Mouse (Mus musculus): ENCODE data around the gene Atxn7l1. TPM values are rescaled to one million over a fixed set of nuclear protein-coding genes. Genes with fewer than 3 reads are reported as not detected.

Atxn7l1 gene
- polyA plus RNA-seq, 1 experiment = 129 TPM

GRCm38 (mm10) chr12:33334951-33335350 lies 187.5 kb downstream of the Atxn7l1 start:
- Histone ChIP-seq H3K36me3 (ENCODE audit: control insufficient read depth, insufficient read depth, low read length) (peaks cover 57% of the 10 kb centered on the region), H3K27ac (ENCODE audit: control insufficient read depth, insufficient read depth, low read length) (no peak overlapping the region), H3K27me3 (ENCODE audit: control insufficient read depth, insufficient read depth, low read length) (no peaks in the 10 kb centered on the region), H3K4me3 (ENCODE audit: control insufficient read depth, insufficient read depth, low read length) (no peak overlapping the region), H3K4me1 (replicated peaks; ENCODE audit: control insufficient read depth, insufficient read depth, low read length) (no peaks in the 10 kb centered on the region)
- no peak for TF ChIP-seq CTCF (IDR thresholded peaks at IDR 0.05; ENCODE audit: borderline replicate concordance, control insufficient read depth, extremely low read depth, insufficient read depth, low read length, poor library complexity)
- WGBS = 97% methylated on average over 5 of the region's 5 CpGs
- DNase-seq = no peak

GRCm38 (mm10) chr12:33335410-33335809 lies 187.9 kb downstream of the Atxn7l1 start:
- no peak for DNase-seq
- no peak overlapping the region for H3K4me3 ChIP-seq (ENCODE audit: control insufficient read depth, insufficient read depth, low read length)
- no peak for TF ChIP-seq POLR2A (IDR thresholded peaks at IDR 0.05; ENCODE audit: control insufficient read depth, extremely low read depth, insufficient read depth, low read length, poor library complexity)
- TF ChIP-seq CTCF (IDR thresholded peaks at IDR 0.05; ENCODE audit: borderline replicate concordance, control insufficient read depth, extremely low read depth, insufficient read depth, low read length, poor library complexity) = no peak
- H3K36me3 ChIP-seq (ENCODE audit: control insufficient read depth, insufficient read depth, low read length) = peaks cover 57% of the 10 kb centered on the region
- no peaks in the 10 kb centered on the region for H3K27me3 ChIP-seq (ENCODE audit: control insufficient read depth, insufficient read depth, low read length)
- H3K27ac ChIP-seq (ENCODE audit: control insufficient read depth, insufficient read depth, low read length) = no peak overlapping the region
- H3K4me1 ChIP-seq (replicated peaks; ENCODE audit: control insufficient read depth, insufficient read depth, low read length) = no peaks in the 10 kb centered on the region
- 90% methylated on average over 4 of the region's 4 CpGs for WGBS

GRCm38 (mm10) chr12:33336561-33337125 lies 189.2 kb downstream of the Atxn7l1 start:
- no peaks in the 10 kb centered on the region for H3K27me3 ChIP-seq (ENCODE audit: control insufficient read depth, insufficient read depth, low read length)
- 96% methylated on average over 10 of the region's 10 CpGs for WGBS
- no peak overlapping the region for H3K27ac ChIP-seq (ENCODE audit: control insufficient read depth, insufficient read depth, low read length)
- no peaks in the 10 kb centered on the region for H3K4me1 ChIP-seq (replicated peaks; ENCODE audit: control insufficient read depth, insufficient read depth, low read length)
- H3K36me3 ChIP-seq (ENCODE audit: control insufficient read depth, insufficient read depth, low read length) = peaks cover 45% of the 10 kb centered on the region
- no peak overlapping the region for H3K4me3 ChIP-seq (ENCODE audit: control insufficient read depth, insufficient read depth, low read length)
- no peak for TF ChIP-seq CTCF (IDR thresholded peaks at IDR 0.05; ENCODE audit: borderline replicate concordance, control insufficient read depth, extremely low read depth, insufficient read depth, low read length, poor library complexity)
- TF ChIP-seq POLR2A (IDR thresholded peaks at IDR 0.05; ENCODE audit: control insufficient read depth, extremely low read depth, insufficient read depth, low read length, poor library complexity) = no peak
- no peak for DNase-seq

- 80% methylated on average over 4 of the region's 4 CpGs for WGBS
- TF ChIP-seq CTCF (IDR thresholded peaks at IDR 0.05; ENCODE audit: borderline replicate concordance, control insufficient read depth, extremely low read depth, insufficient read depth, low read length, poor library complexity) (no peak), POLR2A (IDR thresholded peaks at IDR 0.05; ENCODE audit: control insufficient read depth, extremely low read depth, insufficient read depth, low read length, poor library complexity) (no peak)
- H3K27me3 ChIP-seq (ENCODE audit: control insufficient read depth, insufficient read depth, low read length) = no peaks in the 10 kb centered on the region
- no peak overlapping the region for H3K4me3 ChIP-seq (ENCODE audit: control insufficient read depth, insufficient read depth, low read length)
- no peak overlapping the region for H3K27ac ChIP-seq (ENCODE audit: control insufficient read depth, insufficient read depth, low read length)
- H3K4me1 ChIP-seq (replicated peaks; ENCODE audit: control insufficient read depth, insufficient read depth, low read length) = no peaks in the 10 kb centered on the region
- DNase-seq = no peak
- H3K36me3 ChIP-seq (ENCODE audit: control insufficient read depth, insufficient read depth, low read length) = peaks cover 47% of the 10 kb centered on the region
Observed at GRCm38 (mm10) chr12:33337289-33337688, 189.8 kb downstream of the Atxn7l1 start.

- WGBS = 95% methylated on average over 5 of the region's 5 CpGs
- no peaks in the 10 kb centered on the region for H3K4me1 ChIP-seq (replicated peaks; ENCODE audit: control insufficient read depth, insufficient read depth, low read length)
Observed at GRCm38 (mm10) chr12:33338170-33338569, 190.7 kb downstream of the Atxn7l1 start.

GRCm38 (mm10) chr12:33339822-33340221 lies 192.3 kb downstream of the Atxn7l1 start:
- Histone ChIP-seq H3K27me3 (ENCODE audit: control insufficient read depth, insufficient read depth, low read length) (no peaks in the 10 kb centered on the region), H3K4me1 (replicated peaks; ENCODE audit: control insufficient read depth, insufficient read depth, low read length) (no peaks in the 10 kb centered on the region), H3K27ac (ENCODE audit: control insufficient read depth, insufficient read depth, low read length) (no peak overlapping the region), H3K4me3 (ENCODE audit: control insufficient read depth, insufficient read depth, low read length) (no peak overlapping the region), H3K36me3 (ENCODE audit: control insufficient read depth, insufficient read depth, low read length) (peaks cover 66% of the 10 kb centered on the region)
- DNase-seq = no peak
- no peak for TF ChIP-seq POLR2A (IDR thresholded peaks at IDR 0.05; ENCODE audit: control insufficient read depth, extremely low read depth, insufficient read depth, low read length, poor library complexity)
- no peak for TF ChIP-seq CTCF (IDR thresholded peaks at IDR 0.05; ENCODE audit: borderline replicate concordance, control insufficient read depth, extremely low read depth, insufficient read depth, low read length, poor library complexity)
- 98% methylated on average over 4 of the region's 4 CpGs for WGBS

More at GRCm38 (mm10) chr12:33338170-33338569, 190.7 kb downstream of the Atxn7l1 start:
- Histone ChIP-seq H3K4me3 (ENCODE audit: control insufficient read depth, insufficient read depth, low read length) (no peak overlapping the region), H3K36me3 (ENCODE audit: control insufficient read depth, insufficient read depth, low read length) (peaks cover 53% of the 10 kb centered on the region), H3K27ac (ENCODE audit: control insufficient read depth, insufficient read depth, low read length) (no peak overlapping the region), H3K27me3 (ENCODE audit: control insufficient read depth, insufficient read depth, low read length) (no peaks in the 10 kb centered on the region)
- DNase-seq = no peak
- no peak for TF ChIP-seq POLR2A (IDR thresholded peaks at IDR 0.05; ENCODE audit: control insufficient read depth, extremely low read depth, insufficient read depth, low read length, poor library complexity)
- no peak for TF ChIP-seq CTCF (IDR thresholded peaks at IDR 0.05; ENCODE audit: borderline replicate concordance, control insufficient read depth, extremely low read depth, insufficient read depth, low read length, poor library complexity)

- Histone ChIP-seq H3K36me3 (ENCODE audit: control insufficient read depth, insufficient read depth, low read length) (peaks cover 69% of the 10 kb centered on the region), H3K4me3 (ENCODE audit: control insufficient read depth, insufficient read depth, low read length) (no peak overlapping the region), H3K27me3 (ENCODE audit: control insufficient read depth, insufficient read depth, low read length) (no peaks in the 10 kb centered on the region), H3K27ac (ENCODE audit: control insufficient read depth, insufficient read depth, low read length) (no peak overlapping the region), H3K4me1 (replicated peaks; ENCODE audit: control insufficient read depth, insufficient read depth, low read length) (no peaks in the 10 kb centered on the region)
- WGBS = 92% methylated on average over 6 of the region's 6 CpGs
- TF ChIP-seq CTCF (IDR thresholded peaks at IDR 0.05; ENCODE audit: borderline replicate concordance, control insufficient read depth, extremely low read depth, insufficient read depth, low read length, poor library complexity) (no peak), POLR2A (IDR thresholded peaks at IDR 0.05; ENCODE audit: control insufficient read depth, extremely low read depth, insufficient read depth, low read length, poor library complexity) (no peak)
- no peak for DNase-seq
Observed at GRCm38 (mm10) chr12:33340698-33341097, 193.2 kb downstream of the Atxn7l1 start.
